Mouse (Mus musculus): Measurements from ENCODE around the gene Adcy6.

Gene Adcy6

DNA sequence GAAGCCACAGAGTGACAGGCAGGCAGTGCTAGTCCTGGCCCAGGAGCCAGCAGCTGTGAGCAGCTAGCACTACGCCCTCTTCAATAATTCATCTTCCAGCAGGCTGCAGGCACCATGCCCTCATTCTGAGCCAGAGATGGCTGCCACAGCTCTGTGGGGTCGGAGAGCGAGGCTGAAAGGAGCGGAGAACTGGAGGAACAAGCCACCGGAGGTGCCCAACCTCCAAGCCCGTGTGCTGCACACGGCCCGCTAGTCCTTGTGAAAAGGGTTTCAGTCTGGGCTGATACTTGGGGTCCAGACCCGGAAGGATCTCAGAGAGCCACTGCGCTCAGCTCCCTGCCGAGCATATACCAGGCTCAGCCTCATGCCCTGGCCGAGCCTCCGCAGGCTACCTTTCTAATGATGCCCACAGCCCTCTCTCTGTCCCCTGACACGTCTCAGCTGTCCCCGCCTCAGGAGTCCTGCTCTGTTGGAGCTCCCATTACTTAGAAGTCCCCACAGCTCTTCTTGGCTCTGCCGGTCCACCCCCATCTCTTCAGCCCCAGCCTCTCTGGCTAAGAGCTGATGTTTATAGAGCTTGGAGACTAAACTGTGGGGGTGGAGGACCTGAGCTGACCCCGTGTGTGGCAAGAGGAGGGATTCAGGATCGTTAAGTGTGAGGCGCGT is 18.8 kb upstream of the Adcy6 start:
- no peak for DNase-seq (ENCODE audit: low spot score in 2 of 2)

- DNase-seq (ENCODE audit: low spot score in 2 of 2) = no peak
Observed at GRCm38 (mm10) chr15:98626487-98627212, 16.8 kb upstream of the Adcy6 start.

GRCm38 (mm10) chr15:98626078-98626477 is 16.2 kb upstream of the Adcy6 start:
- no peak for DNase-seq (ENCODE audit: low spot score in 2 of 2)

DNA sequence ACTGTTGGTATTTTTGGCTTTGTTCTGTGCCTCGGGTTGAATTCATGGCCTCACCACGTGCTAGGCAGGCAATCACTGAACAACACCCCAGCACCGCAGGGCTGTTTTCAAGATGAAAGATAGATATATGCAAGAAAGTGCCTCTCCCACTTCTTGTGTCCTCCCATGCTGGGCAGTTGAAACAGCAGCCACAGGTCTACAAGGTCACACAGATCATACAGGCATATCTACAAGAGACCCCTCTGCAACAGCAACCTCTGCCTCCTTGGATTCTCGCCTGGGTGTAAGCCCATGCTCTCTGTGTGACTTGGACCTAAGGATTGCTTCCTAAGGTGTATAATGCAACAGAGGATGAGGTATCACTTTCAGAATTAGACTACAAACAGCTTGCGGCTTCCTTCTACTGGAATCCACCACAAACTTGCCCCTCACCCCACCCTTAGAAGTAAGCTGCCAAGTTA is 13.5 kb upstream of the Adcy6 start:
- DNase-seq (ENCODE audit: low spot score in 2 of 2) = no peak

- DNase-seq (ENCODE audit: low spot score in 2 of 2) = no peak
Observed at GRCm38 (mm10) chr15:98622721-98623120, 12.8 kb upstream of the Adcy6 start.

GRCm38 (mm10) chr15:98622199-98622598 is 12.3 kb upstream of the Adcy6 start:
- no peak for DNase-seq (ENCODE audit: low spot score in 2 of 2)

- peak; percentile 69 to 78 for DNase-seq (ENCODE audit: low spot score in 2 of 2)
Observed at GRCm38 (mm10) chr15:98617176-98617537, 7.3 kb upstream of the Adcy6 start.

- DNase-seq (ENCODE audit: low spot score in 2 of 2) = no peak
Observed at GRCm38 (mm10) chr15:98616362-98617175, 6.7 kb upstream of the Adcy6 start.

GRCm38 (mm10) chr15:98615751-98616150 is 5.9 kb upstream of the Adcy6 start:
- no peak for DNase-seq (ENCODE audit: low spot score in 2 of 2)

GRCm38 (mm10) chr15:98614971-98615370 is 5.1 kb upstream of the Adcy6 start:
- DNase-seq (ENCODE audit: low spot score in 2 of 2) = no peak

GRCm38 (mm10) chr15:98614551-98614950 is 4.7 kb upstream of the Adcy6 start:
- no peak for DNase-seq (ENCODE audit: low spot score in 2 of 2)

DNA sequence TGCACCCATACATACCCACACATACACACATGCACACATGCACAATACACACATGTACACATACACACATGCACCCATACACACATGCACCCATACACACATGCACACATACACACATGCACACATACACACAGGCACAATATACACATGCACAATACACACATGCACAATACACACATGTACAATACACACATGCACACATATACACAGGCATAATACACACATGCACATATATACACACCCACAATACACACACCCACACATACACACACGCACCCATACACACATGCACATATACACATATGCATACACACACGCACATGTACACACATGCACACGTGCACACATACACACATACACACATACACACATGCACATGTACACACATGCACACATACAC is 2.4 kb upstream of the Adcy6 start:
- DNase-seq (ENCODE audit: low spot score in 2 of 2) = no peak

- DNase-seq (ENCODE audit: low spot score in 2 of 2) = no peak
Observed at GRCm38 (mm10) chr15:98610131-98610633, 306 bp upstream of the Adcy6 start.

DNA sequence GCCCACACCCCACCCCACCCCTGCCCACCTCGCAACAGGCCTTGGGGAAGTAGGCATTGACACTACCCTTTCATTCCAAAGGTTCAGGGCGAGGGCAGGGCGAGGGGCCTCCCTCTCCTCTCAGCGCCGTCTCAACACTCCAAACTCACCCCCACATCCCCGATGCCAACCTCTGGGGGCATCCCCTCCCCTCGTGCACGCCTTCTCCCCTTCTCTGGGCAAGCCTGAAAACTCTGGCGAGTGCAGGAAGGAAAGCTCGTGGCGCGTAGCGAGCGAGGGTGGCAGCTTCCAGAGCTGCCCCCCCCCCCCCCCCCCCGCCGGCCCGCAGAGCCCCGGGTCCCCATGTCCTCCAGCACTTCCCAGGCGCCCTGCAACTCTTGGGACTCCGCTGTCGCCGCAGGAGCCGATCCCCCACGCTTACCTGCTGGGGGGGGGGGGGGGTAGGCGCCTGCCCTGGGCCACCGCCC is 1.1 kb downstream of the Adcy6 start:
- no peak for DNase-seq (ENCODE audit: low spot score in 2 of 2)

- DNase-seq (ENCODE audit: low spot score in 2 of 2) = no peak
Observed at GRCm38 (mm10) chr15:98608058-98608783, 1.7 kb downstream of the Adcy6 start.

GRCm38 (mm10) chr15:98607557-98607956 is 2.3 kb downstream of the Adcy6 start:
- peak in 1 of 2 experiments; percentile 35 for DNase-seq (ENCODE audit: low spot score in 2 of 2)

- no peak for DNase-seq (ENCODE audit: low spot score in 2 of 2)
Observed at GRCm38 (mm10) chr15:98606739-98607138, 3.1 kb downstream of the Adcy6 start.

DNA sequence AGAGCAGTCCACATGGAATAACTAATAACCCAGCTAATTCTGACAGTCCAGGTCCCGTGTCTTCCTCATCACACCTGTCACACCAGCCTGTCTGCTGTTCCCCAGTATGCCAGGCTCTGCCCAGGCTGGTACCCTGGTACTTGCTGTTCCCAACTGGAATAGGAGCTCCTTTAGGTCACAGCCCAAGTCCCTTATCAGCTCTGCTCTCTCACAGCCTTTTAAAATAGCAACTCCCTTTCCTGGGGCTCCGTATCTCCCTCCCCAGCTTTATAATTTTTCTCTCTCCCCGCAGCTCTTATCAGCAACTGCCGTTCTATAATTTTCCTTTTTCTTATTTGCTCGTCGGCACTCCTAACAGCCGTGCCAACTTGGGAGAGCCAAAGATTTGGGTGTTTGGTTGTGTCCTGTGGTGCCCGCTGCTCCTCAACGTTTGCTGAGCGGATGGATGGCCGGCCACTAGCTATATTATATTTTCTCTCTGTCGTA is 3.8 kb downstream of the Adcy6 start:
- DNase-seq (ENCODE audit: low spot score in 2 of 2) = no peak

DNA sequence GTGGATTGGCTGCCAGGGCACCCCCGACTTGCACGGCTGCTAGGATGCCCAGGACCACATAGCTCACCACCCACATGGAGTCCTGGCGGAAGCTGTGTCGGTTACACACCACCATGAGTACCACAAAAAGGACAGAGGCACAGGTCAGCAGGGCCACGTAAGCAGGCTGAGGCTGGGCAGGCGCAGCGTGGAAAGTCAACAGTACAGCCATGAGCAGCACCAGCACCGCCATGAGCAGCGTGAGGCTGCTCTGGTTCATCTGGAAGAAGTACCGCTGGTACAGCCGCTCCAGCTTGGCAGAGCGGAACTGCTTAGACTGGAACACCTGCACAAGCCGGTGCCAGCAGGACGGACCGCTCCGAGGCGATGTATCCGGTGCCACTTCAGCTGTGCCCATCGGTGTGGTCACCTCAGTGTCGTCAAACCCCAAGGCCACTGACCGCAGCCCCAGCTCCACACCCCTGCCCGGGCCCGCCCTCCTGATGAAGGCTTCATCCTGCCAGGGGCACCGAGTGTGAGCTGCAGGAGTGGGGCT is 5.8 kb downstream of the Adcy6 start:
- DNase-seq (ENCODE audit: low spot score in 2 of 2) = no peak

GRCm38 (mm10) chr15:98602921-98603458 is 6.9 kb downstream of the Adcy6 start:
- no peak for DNase-seq (ENCODE audit: low spot score in 2 of 2)

Data from urinary bladder, postnatal 4 days (tissue).